In the genomic region with DNA sequence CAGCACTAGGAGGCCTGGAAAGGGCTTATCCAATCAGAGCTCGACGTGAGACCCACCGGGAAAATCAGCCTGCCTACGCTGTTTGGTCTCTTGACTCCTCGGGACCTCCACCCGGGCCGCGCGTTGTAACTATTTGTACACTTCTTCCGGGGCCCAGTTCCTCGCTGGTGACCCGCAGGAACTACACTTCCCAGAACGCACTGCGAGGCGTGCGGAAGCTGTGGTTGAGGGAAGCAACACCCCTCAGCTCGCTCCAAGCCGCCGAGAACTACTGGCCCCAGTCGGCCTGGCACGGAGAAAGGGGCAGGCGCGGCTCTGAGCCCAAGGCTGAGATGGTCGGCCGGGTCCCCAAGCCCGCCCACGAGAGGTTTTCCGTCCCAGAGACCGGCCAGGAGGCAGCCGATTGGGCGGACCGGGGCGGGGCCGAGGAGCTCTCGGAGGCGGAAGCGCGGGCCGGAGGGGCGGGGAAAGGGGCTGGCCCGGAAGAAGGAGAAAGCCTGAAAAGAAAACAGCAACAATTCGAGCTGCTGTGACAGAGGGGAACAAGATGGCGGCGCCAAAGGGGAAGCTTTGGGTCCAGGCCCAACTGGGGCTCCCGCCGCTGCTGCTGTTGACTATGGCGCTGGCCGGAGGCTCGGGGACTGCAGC, we compare ENCODE assay signal across 8 mouse cellular contexts. TPM values are rescaled to one million over a fixed set of nuclear protein-coding genes. Genes with fewer than 3 reads are reported as not detected.
DNase-seq lines count a peak whose midpoint lies in the region; ATAC-seq and TF ChIP-seq lines count a peak whose summit lies in the region.

A gene (plus strand): TSS at position 218 of the 648 bp plus-strand sequence.

- DNase-seq in A20 (ENCODE audit: low read depth, low spot score), result peak; percentile 98
- DNase-seq in heart, adult 9 months (ENCODE audit: low spot score in 2 of 2), result peak; percentile 98 to 99
- peak; percentile 89 to 96 for DNase-seq in monocyte, adult 2 months (ENCODE audit: low read depth in 1 of 2, low spot score in 2 of 2)
- peak; percentile 97 for DNase-seq in spleen, postnatal 36 days (ENCODE audit: low spot score in 2 of 2)

- H3K4me1 ChIP-seq in bone marrow macrophage, adult 2 months (ENCODE audit: control insufficient read depth, insufficient read depth, low read length), result peaks cover 35% of the 10 kb centered on the region
- H3K4me1 ChIP-seq in embryonic fibroblast, embryonic 13.5 days (ENCODE audit: control insufficient read depth, insufficient read depth, low read length), result peaks cover 11% of the 10 kb centered on the region
- H3K4me1 ChIP-seq in kidney, embryonic 14.5 days (ENCODE audit: control insufficient read depth, insufficient read depth, low read length), result peaks cover 19% of the 10 kb centered on the region
- H3K4me1 ChIP-seq in limb, embryonic 15.5 days, result peaks cover 26% of the 10 kb centered on the region

- H3K9ac ChIP-seq in kidney, embryonic 14.5 days (ENCODE audit: low read depth, low read length), result peak within 1 kb of the TSS; percentile 86
- H3K9ac ChIP-seq in limb, embryonic 15.5 days, result peak within 1 kb of the TSS; percentile 88

- H3K27me3 ChIP-seq in kidney, embryonic 14.5 days (ENCODE audit: control insufficient read depth, insufficient read depth, low read length), result no peaks in the 10 kb centered on the region
- H3K27me3 ChIP-seq in limb, embryonic 15.5 days, result no peaks in the 10 kb centered on the region

- WGBS in kidney, embryonic 14.5 days, result under 1% methylated on average over 49 of the region's 49 CpGs
- WGBS in limb, embryonic 15.5 days, result under 1% methylated on average over 49 of the region's 49 CpGs

- peaks cover 18% of the 10 kb centered on the region; the same call in 1 of the 2 replicates for H3K36me3 ChIP-seq in kidney, embryonic 14.5 days (ENCODE audit: control insufficient read depth, insufficient read depth, low read length)
- peaks cover 16% of the 10 kb centered on the region for H3K36me3 ChIP-seq in limb, embryonic 15.5 days

- no peaks in the 10 kb centered on the region for H3K9me3 ChIP-seq in kidney, embryonic 14.5 days (ENCODE audit: control insufficient read depth, low read length)
- no peaks in the 10 kb centered on the region for H3K9me3 ChIP-seq in limb, embryonic 15.5 days

- H3K4me3 ChIP-seq in bone marrow macrophage, adult 2 months (ENCODE audit: insufficient read depth, low read length), result peak within 1 kb of the TSS; percentile 96
- H3K4me3 ChIP-seq in embryonic fibroblast, embryonic 13.5 days (ENCODE audit: insufficient read depth, low read length), result peak within 1 kb of the TSS; percentile 95
- peak within 1 kb of the TSS; percentile 86 for H3K4me3 ChIP-seq in kidney, embryonic 14.5 days (ENCODE audit: low read length)
- H3K4me3 ChIP-seq in limb, embryonic 15.5 days, result peak within 1 kb of the TSS; percentile 97

- peak within 1 kb of the TSS; percentile 66 for H3K4me2 ChIP-seq in kidney, embryonic 14.5 days (replicated peaks; ENCODE audit: low read depth, low read length)
- peak within 1 kb of the TSS; percentile 60 for H3K4me2 ChIP-seq in limb, embryonic 15.5 days

- ATAC-seq in kidney, embryonic 14.5 days (ENCODE audit: low FRiP score, low TSS enrichment), result peak; percentile 97
- peak; percentile 96 for ATAC-seq in limb, embryonic 15.5 days (ENCODE audit: insufficient number of reproducible peaks, low FRiP score, low TSS enrichment, low read depth)

- peak within 1 kb of the TSS; percentile 88 for H3K27ac ChIP-seq in bone marrow macrophage, adult 2 months (ENCODE audit: insufficient read depth, low read depth, low read length)
- H3K27ac ChIP-seq in embryonic fibroblast, embryonic 13.5 days (ENCODE audit: insufficient read depth, low read length), result peak within 1 kb of the TSS; percentile 98
- H3K27ac ChIP-seq in kidney, embryonic 14.5 days (ENCODE audit: low read depth, low read length), result peak within 1 kb of the TSS; percentile 98
- peak within 1 kb of the TSS; percentile 95 for H3K27ac ChIP-seq in limb, embryonic 15.5 days

- TF ChIP-seq CTCF in bone marrow macrophage, adult 2 months (IDR thresholded peaks at IDR 0.05; ENCODE audit: low read depth, low read length), result no peak
- TF ChIP-seq CTCF in embryonic fibroblast, embryonic 13.5 days (IDR thresholded peaks at IDR 0.05; ENCODE audit: borderline replicate concordance, insufficient read depth, low read length), result no peak

- peak; percentile 57; the same call in 1 of the 2 replicates for TF ChIP-seq POLR2A in bone marrow macrophage, adult 2 months (IDR thresholded peaks at IDR 0.05; ENCODE audit: borderline replicate concordance, low read depth, low read length)
- TF ChIP-seq POLR2A in embryonic fibroblast, embryonic 13.5 days (IDR thresholded peaks at IDR 0.05; ENCODE audit: low read depth, low read length), result peak; percentile 74

RNA-seq across cellular contexts. Expression of the gene that starts here (rescaled TPM):
- polyA plus RNA-seq in bone marrow macrophage, adult 2 months (2012; ENCODE audit: insufficient read depth, insufficient read length, missing spikeins), result 293 and 296 TPM in 2 replicates
- polyA plus RNA-seq in embryonic fibroblast, embryonic 13.5 days (2011; ENCODE audit: insufficient read length, low read depth, missing spikeins), result 388 and 440 TPM in 2 replicates
- 345 and 420 TPM in 2 replicates for polyA plus RNA-seq in kidney, embryonic 14.5 days (2014; fragmentation: Nextera tagmentation; extraction: Ambion mirVana)
- 541 and 572 TPM in 2 replicates for polyA plus RNA-seq in limb, embryonic 15.5 days (2015; fragmentation: Nextera tagmentation; extraction: Ambion mirVana)

Comparison
In these comparisons a context has a peak if more than half of its experiments do, and no peak if none do; other contexts are left out.
1. Peak in every context shown above with its lines: DNase-seq, ATAC-seq, H3K4me3 ChIP-seq and H3K27ac ChIP-seq.